Mouse (Mus musculus) intestine, postnatal 0 days (tissue): Measurements from ENCODE around the gene Synj2bp. TPM values are rescaled to one million over a fixed set of nuclear protein-coding genes. Genes with fewer than 3 reads are reported as not detected.

Source experiments
- ATAC-seq: fragments of 200-750 bp; cut with Nextera tagmentation; 2 replicates; pipeline ENCODE4 v1.8.0; 2017; ENCODE audit warnings: mild to moderate bottlenecking, moderate TSS enrichment, moderate library complexity
- H3K27ac ChIP-seq: fragments of 300-500 bp; sonication (generic); 2 replicates; pipeline ENCODE4 v1.5.1; 2014; ENCODE audit warnings: mild to moderate bottlenecking, low read depth, low read length, moderate library complexity
- H3K27me3 ChIP-seq: fragments of 300-500 bp; sonication (generic); replicated peaks from 2 replicates; pipeline ENCODE4 v1.6.1; 2014; ENCODE audit warnings: low read length, mixed read lengths; ENCODE audit not compliant: control insufficient read depth, insufficient read depth
- H3K36me3 ChIP-seq: fragments of 300-500 bp; sonication (generic); 2 replicates; pipeline ENCODE4 v1.6.1; 2014; ENCODE audit warnings: mild to moderate bottlenecking, moderate library complexity; ENCODE audit not compliant: control insufficient read depth, insufficient read depth
- H3K4me1 ChIP-seq: fragments of 300-500 bp; sonication (generic); replicated peaks from 2 replicates; pipeline ENCODE4 v1.6.1; 2014; ENCODE audit warnings: antibody characterized with exemption, low read length, mixed read lengths; ENCODE audit not compliant: control insufficient read depth, insufficient read depth
- H3K4me2 ChIP-seq: fragments of 300-500 bp; sonication (generic); replicated peaks from 2 replicates; pipeline ENCODE4 v1.6.1; 2014; ENCODE audit warnings: low read depth, mild to moderate bottlenecking, moderate library complexity
- H3K4me3 ChIP-seq: fragments of 300-500 bp; sonication (generic); 2 replicates; pipeline ENCODE4 v1.5.1; 2014; ENCODE audit warnings: low read depth, low read length
- H3K9ac ChIP-seq: fragments of 300-500 bp; sonication (generic); 2 replicates; pipeline ENCODE4 v1.6.1; 2014; ENCODE audit warnings: mild to moderate bottlenecking, low read depth, low read length
- H3K9me3 ChIP-seq: fragments of 300-500 bp; sonication (generic); 2 replicates; pipeline ENCODE4 v1.6.1; 2016; ENCODE audit warnings: mixed run types; ENCODE audit not compliant: control insufficient read depth
- CTCF ChIP-seq: sonication (generic); IDR thresholded peaks from 2 replicates; pipeline ENCODE4 v1.5.1; 2016; ENCODE audit warnings: low read depth, mild to moderate bottlenecking, control low read depth, antibody characterized with exemption, moderate library complexity
- WGBS: fragments of 180-500 bp; shearing (Covaris S2); extraction: QIAGEN DNeasy Blood & Tissue Kit; methylation state at CpG from one replicate; pipeline ENCODE4 v1.1.7; 2014; 5-methylcytosine and 5-hydroxymethylcytosine counted together
- polyA plus RNA-seq: library from polyadenylated mRNA; unstranded; fragments of >200 nt; fragmentation: Nextera tagmentation; extraction: Ambion mirVana; gene quantifications from 2 replicates; pipeline ENCODE4 v1.2.1, GENCODE M21; 2015

Synj2bp gene
- polyA plus RNA-seq = 37.1 and 41.8 TPM in 2 replicates

DNA sequence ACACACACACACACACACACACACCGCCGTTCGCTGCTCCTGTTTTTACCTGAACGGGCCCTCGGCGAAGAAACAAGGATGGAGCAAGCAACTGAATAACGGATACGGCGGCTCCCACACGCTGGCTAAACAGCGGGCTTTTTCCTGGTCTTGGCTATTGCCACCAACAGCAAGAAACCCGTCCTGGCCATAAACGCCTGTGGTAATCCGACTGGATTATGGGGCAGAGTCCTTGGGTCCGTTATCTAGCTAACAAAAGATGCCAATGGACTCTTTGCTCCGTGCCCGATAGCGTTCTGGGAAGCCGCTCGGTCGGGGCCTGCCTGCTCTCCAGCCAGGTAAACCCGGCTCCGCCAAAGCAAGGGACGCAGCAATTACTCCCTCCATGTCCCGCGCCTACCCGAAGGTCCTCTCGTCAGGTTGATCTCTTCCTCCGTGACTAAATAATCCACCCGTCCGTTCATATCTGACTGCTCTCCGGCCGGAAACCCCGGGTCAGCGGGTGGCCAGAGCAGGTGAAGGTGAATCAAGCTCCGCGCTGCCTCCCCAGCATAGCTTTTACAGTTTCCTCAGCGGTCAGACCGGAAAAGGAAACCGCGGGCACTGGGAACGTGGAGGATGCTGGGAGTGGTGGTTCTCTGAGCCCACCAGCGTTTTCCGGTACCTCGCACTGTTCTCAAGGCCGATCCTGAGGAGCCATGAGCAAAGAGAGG, at the start of gene Synj2bp, which contains the start of gene Gm20498:
Synj2bp (minus strand) TSS at position 596 of the 713 bp plus-strand sequence.
Gm20498 (minus strand) TSS at position 590 of the 713 bp plus-strand sequence.
- Histone ChIP-seq H3K27ac (peak within 1 kb of the TSS; percentile 83), H3K9ac (peak within 1 kb of the TSS; percentile 73), H3K27me3 (no peaks in the 10 kb centered on the region), H3K4me3 (peak within 1 kb of the TSS; percentile 89), H3K4me2 (peak within 1 kb of the TSS; percentile 70), H3K36me3 (no peaks in the 10 kb centered on the region), H3K9me3 (no peaks in the 10 kb centered on the region), H3K4me1 (0 out of 2 replicates have a peak, but pooled peaks cover 7% of the 10 kb centered on the region)
- WGBS = under 1% methylated on average over 46 of the region's 46 CpGs
- no peak for TF ChIP-seq CTCF
- peak; percentile 82 for ATAC-seq

- no peaks in the 10 kb centered on the region for H3K4me1 ChIP-seq
- no peak within 1 kb of the TSS for H3K9ac ChIP-seq
- no peak within 1 kb of the TSS for H3K27ac ChIP-seq
- no peak within 1 kb of the TSS for H3K4me3 ChIP-seq
- no peak within 1 kb of the TSS for H3K4me2 ChIP-seq
- H3K27me3 ChIP-seq = no peaks in the 10 kb centered on the region
- H3K9me3 ChIP-seq = no peaks in the 10 kb centered on the region
- no peak for TF ChIP-seq CTCF
- no peak for ATAC-seq
- 91% methylated on average over 1 of the region's 1 CpGs for WGBS
- H3K36me3 ChIP-seq = no peaks in the 10 kb centered on the region
Measured at GRCm38 (mm10) chr12:81568374-81568773, 35.7 kb upstream of the Synj2bp start, which contains the start of gene Adam21. Gene Adam21 (minus strand): TSS chr12:81568474.

DNA sequence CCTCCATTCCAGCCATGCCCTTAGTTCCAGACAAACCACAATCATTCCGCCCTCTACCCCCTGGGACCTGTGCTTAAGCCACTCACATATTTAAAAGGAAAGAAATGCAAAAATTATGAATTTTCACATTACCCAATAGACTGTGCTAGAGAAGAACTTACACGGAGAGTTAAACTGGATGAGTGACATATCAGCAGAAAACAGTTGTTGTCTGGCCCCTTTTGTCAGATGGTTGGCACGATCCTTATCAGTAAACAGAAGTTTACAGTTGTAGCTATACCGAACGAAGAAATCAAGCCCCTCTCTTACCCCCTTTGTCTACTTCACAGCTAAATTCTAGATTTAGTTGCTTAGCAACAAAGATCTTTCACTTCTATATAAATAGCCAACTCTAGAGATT, 35.2 kb upstream of the Synj2bp start:
- 86% methylated on average over 5 of the region's 5 CpGs for WGBS
- no peaks in the 10 kb centered on the region for H3K9me3 ChIP-seq
- H3K4me1 ChIP-seq = no peaks in the 10 kb centered on the region
- H3K4me3 ChIP-seq = no peak overlapping the region
- H3K27ac ChIP-seq = no peak overlapping the region
- TF ChIP-seq CTCF = no peak
- no peak for ATAC-seq
- no peaks in the 10 kb centered on the region for H3K27me3 ChIP-seq
- H3K4me2 ChIP-seq = no peak overlapping the region
- H3K9ac ChIP-seq = no peak overlapping the region
- no peaks in the 10 kb centered on the region for H3K36me3 ChIP-seq

GRCm38 (mm10) chr12:81564173-81564572, 31.5 kb upstream of the Synj2bp start:
- Histone ChIP-seq H3K27me3 (no peaks in the 10 kb centered on the region), H3K4me1 (no peaks in the 10 kb centered on the region), H3K4me3 (no peak overlapping the region), H3K36me3 (no peaks in the 10 kb centered on the region), H3K9me3 (no peaks in the 10 kb centered on the region), H3K4me2 (no peak overlapping the region), H3K27ac (no peak overlapping the region), H3K9ac (no peak overlapping the region)
- 96% methylated on average over 3 of the region's 3 CpGs for WGBS
- no peak for TF ChIP-seq CTCF
- no peak for ATAC-seq

DNA sequence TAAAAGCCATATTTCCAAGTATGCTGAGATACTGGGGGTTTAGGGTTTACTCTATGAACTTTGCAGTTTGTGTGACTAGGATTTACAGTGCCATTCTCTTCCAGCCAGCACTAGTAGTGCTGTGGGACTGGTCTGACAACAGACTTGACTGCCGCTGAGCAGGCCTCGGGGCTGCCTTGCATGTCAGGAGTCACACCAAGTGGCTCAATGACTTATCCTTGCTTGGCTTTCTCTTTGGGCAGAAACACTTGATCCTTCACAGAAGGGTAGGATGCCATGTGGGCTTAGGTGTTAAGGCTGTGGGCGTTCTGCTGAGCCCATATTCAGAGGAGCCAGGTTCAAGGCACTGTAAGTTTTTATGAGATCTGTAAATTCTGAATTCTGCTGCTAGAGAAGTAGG, 16.6 kb upstream of the Synj2bp start:
- Histone ChIP-seq H3K4me2 (no peak overlapping the region), H3K9me3 (no peaks in the 10 kb centered on the region), H3K27ac (no peak overlapping the region), H3K4me3 (no peak overlapping the region), H3K9ac (no peak overlapping the region), H3K36me3 (no peaks in the 10 kb centered on the region), H3K4me1 (no peaks in the 10 kb centered on the region), H3K27me3 (no peaks in the 10 kb centered on the region)
- WGBS = 79% methylated on average over 3 of the region's 3 CpGs
- TF ChIP-seq CTCF = no peak
- no peak for ATAC-seq

DNA sequence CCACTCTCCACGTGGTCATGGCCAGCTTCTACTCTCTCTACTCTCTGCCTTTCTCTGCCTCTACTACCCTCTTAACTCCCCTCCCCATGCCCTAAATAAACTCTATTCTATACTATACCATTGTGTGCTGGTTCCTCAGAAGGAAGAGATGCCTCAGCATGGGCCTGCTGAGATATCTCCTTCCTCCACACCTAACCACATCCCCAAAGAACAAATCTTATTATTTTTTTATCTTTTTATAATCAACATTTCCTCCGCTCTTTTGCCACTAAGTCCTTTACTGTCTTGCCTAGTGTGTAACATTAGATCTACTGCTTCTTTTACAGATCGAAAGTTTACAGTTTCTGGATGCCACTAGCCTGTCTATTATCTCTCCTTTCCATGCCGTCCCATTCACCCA, 14.5 kb upstream of the Synj2bp start:
- Histone ChIP-seq H3K4me3 (no peak overlapping the region), H3K27ac (no peak overlapping the region), H3K4me1 (no peaks in the 10 kb centered on the region), H3K27me3 (no peaks in the 10 kb centered on the region), H3K9ac (no peak overlapping the region), H3K9me3 (no peaks in the 10 kb centered on the region), H3K36me3 (no peaks in the 10 kb centered on the region), H3K4me2 (no peak overlapping the region)
- 64% methylated on average over 4 of the region's 4 CpGs for WGBS
- no peak for TF ChIP-seq CTCF
- no peak for ATAC-seq
